Mouse (Mus musculus) limb, embryonic 14.5 days (tissue): ENCODE data around the gene Unc93b1. TPM values are rescaled to one million over a fixed set of nuclear protein-coding genes. Genes with fewer than 3 reads are reported as not detected.
"Not testable (repeated sequence)": the region's sequence is repeated elsewhere in the genome, so short reads cannot be mapped to it uniquely, and the experiment has no call there.

ENCODE experiments used
- ATAC-seq: fragments of 200-750 bp; cut with Nextera tagmentation; 2 replicates; pipeline ENCODE4 v1.8.0; 2017; ENCODE audit warnings: low read depth, moderate number of reproducible peaks, moderate TSS enrichment; ENCODE audit not compliant: low FRiP score
- DNase-seq: peaks from one replicate; pipeline ENCODE4 v3.0.0-alpha.2; 2015; ENCODE audit warnings: low spot score
- H3K27ac ChIP-seq: fragments of 300-500 bp; sonication (generic); replicated peaks from 2 replicates; pipeline ENCODE4 v1.5.1; 2014; ENCODE audit warnings: low read depth, mild to moderate bottlenecking, low read length, moderate library complexity, mixed read lengths
- H3K27me3 ChIP-seq: fragments of 300-500 bp; sonication (generic); 2 replicates; pipeline ENCODE4 v1.6.1; 2014; ENCODE audit warnings: low read length, mixed read lengths; ENCODE audit not compliant: control insufficient read depth, insufficient read depth
- H3K36me3 ChIP-seq: fragments of 300-500 bp; sonication (generic); 2 replicates; pipeline ENCODE4 v1.6.1; 2014; ENCODE audit warnings: mild to moderate bottlenecking, low read length, moderate library complexity, mixed read lengths; ENCODE audit not compliant: control insufficient read depth, insufficient read depth
- H3K4me1 ChIP-seq: fragments of 300-500 bp; sonication (generic); 2 replicates; pipeline ENCODE4 v1.6.1; 2014; ENCODE audit warnings: antibody characterized with exemption, low read length, mixed read lengths; ENCODE audit not compliant: control insufficient read depth, insufficient read depth
- H3K4me2 ChIP-seq: fragments of 300-500 bp; sonication (generic); replicated peaks from 2 replicates; pipeline ENCODE4 v1.6.1; 2014; ENCODE audit warnings: low read depth, mild to moderate bottlenecking, low read length, moderate library complexity; ENCODE audit not compliant: severe bottlenecking
- H3K4me3 ChIP-seq: fragments of 300-500 bp; sonication (generic); replicated peaks from 2 replicates; pipeline ENCODE4 v1.5.1; 2014; ENCODE audit warnings: low read length
- H3K9ac ChIP-seq: fragments of 300-500 bp; sonication (generic); 2 replicates; pipeline ENCODE4 v1.6.1; 2014; ENCODE audit warnings: mild to moderate bottlenecking, low read depth, low read length, moderate library complexity; ENCODE audit not compliant: severe bottlenecking
- H3K9me3 ChIP-seq: fragments of 300-500 bp; sonication (generic); 2 replicates; pipeline ENCODE4 v1.6.1; 2016; ENCODE audit warnings: low read length; ENCODE audit not compliant: control insufficient read depth
- POLR2A ChIP-seq: fragments of 200-500 bp; IDR thresholded peaks from 2 replicates; pipeline ENCODE4 v1.8.0; 2012; ENCODE audit warnings: inconsistent platforms, mild to moderate bottlenecking, moderate library complexity, borderline replicate concordance; ENCODE audit not compliant: insufficient read depth, insufficient read length; ENCODE audit errors: extremely low read depth
- WGBS: fragments of 180-500 bp; shearing (Covaris S2); extraction: QIAGEN DNeasy Blood & Tissue Kit; methylation state at CpG from one replicate; pipeline ENCODE4 v1.1.7; 2014; 5-methylcytosine and 5-hydroxymethylcytosine counted together
- polyA plus RNA-seq, 2 experiments: library from polyadenylated mRNA; depleted of rRNA in 1 of 2; stranded (reverse) in 1 of 2; unstranded in 1 of 2; fragments of >200 nt; fragmentation: Nextera tagmentation in 1 of 2; extraction: Ambion mirVana in 1 of 2; gene quantifications; 2 replicates each; pipeline versions ENCODE4 v1.2.1 to v1.2.3; 2012 to 2014

The Unc93b1 gene
- polyA plus RNA-seq, 2 experiments: 23.3 to 33.3 TPM

GRCm38 (mm10) chr19:3950331-3950730, 15.3 kb downstream of the Unc93b1 start:
- no peak for ATAC-seq
- no peak overlapping the region for H3K27ac ChIP-seq

GRCm38 (mm10) chr19:3951461-3951860, 16.5 kb downstream of the Unc93b1 start:
- H3K36me3 ChIP-seq: no peaks in the 10 kb centered on the region
- no peak overlapping the region for H3K4me2 ChIP-seq
- no peak overlapping the region for H3K9ac ChIP-seq
- no peaks in the 10 kb centered on the region for H3K27me3 ChIP-seq
- H3K4me1 ChIP-seq: no peaks in the 10 kb centered on the region
- H3K27ac ChIP-seq: no peak overlapping the region
- H3K4me3 ChIP-seq: no peak overlapping the region
- no peaks in the 10 kb centered on the region for H3K9me3 ChIP-seq
- DNase-seq: no peak
- no peak for TF ChIP-seq POLR2A
- no peak for ATAC-seq

More at GRCm38 (mm10) chr19:3950331-3950730, 15.3 kb downstream of the Unc93b1 start:
- WGBS: 82% methylated on average over 3 of the region's 3 CpGs
- H3K9me3 ChIP-seq: no peaks in the 10 kb centered on the region
- no peak overlapping the region for H3K4me3 ChIP-seq
- no peak overlapping the region for H3K4me2 ChIP-seq
- TF ChIP-seq POLR2A: no peak
- no peaks in the 10 kb centered on the region for H3K4me1 ChIP-seq
- no peak overlapping the region for H3K9ac ChIP-seq
- no peak for DNase-seq
- no peaks in the 10 kb centered on the region for H3K36me3 ChIP-seq
- H3K27me3 ChIP-seq: no peaks in the 10 kb centered on the region

- no peak overlapping the region for H3K4me3 ChIP-seq
- no peaks in the 10 kb centered on the region for H3K27me3 ChIP-seq
- H3K4me1 ChIP-seq: no peaks in the 10 kb centered on the region
- H3K27ac ChIP-seq: no peak overlapping the region
- ATAC-seq (no peak), DNase-seq (no peak)
- H3K4me2 ChIP-seq: no peak overlapping the region
- no peaks in the 10 kb centered on the region for H3K36me3 ChIP-seq
- no peak for TF ChIP-seq POLR2A
- no peak overlapping the region for H3K9ac ChIP-seq
- no peaks in the 10 kb centered on the region for H3K9me3 ChIP-seq
- WGBS: 68% methylated on average over 1 of the region's 1 CpGs
These were observed 17.1 kb downstream of the Unc93b1 start for GRCm38 (mm10) chr19:3952099-3952498.

GRCm38 (mm10) chr19:3955033-3955432, 20.0 kb downstream of the Unc93b1 start:
- no peaks in the 10 kb centered on the region for H3K9me3 ChIP-seq
- TF ChIP-seq POLR2A: no peak
- no peaks in the 10 kb centered on the region for H3K27me3 ChIP-seq
- 72% methylated on average over 3 of the region's 3 CpGs for WGBS
- ATAC-seq (no peak), DNase-seq (no peak)
- H3K4me1 ChIP-seq: no peaks in the 10 kb centered on the region
- no peak overlapping the region for H3K4me2 ChIP-seq
- no peak overlapping the region for H3K27ac ChIP-seq
- H3K36me3 ChIP-seq: no peaks in the 10 kb centered on the region
- H3K4me3 ChIP-seq: no peak overlapping the region
- H3K9ac ChIP-seq: no peak overlapping the region

GRCm38 (mm10) chr19:3955804-3956203, 20.8 kb downstream of the Unc93b1 start:
- H3K4me1 ChIP-seq: no peaks in the 10 kb centered on the region
- 49% methylated on average over 4 of the region's 4 CpGs for WGBS
- TF ChIP-seq POLR2A: no peak
- H3K27ac ChIP-seq: no peak overlapping the region
- H3K27me3 ChIP-seq: no peaks in the 10 kb centered on the region
- ATAC-seq: no peak
- H3K9ac ChIP-seq: no peak overlapping the region
- H3K4me3 ChIP-seq: no peak overlapping the region
- no peak for DNase-seq
- H3K9me3 ChIP-seq: no peaks in the 10 kb centered on the region
- no peak overlapping the region for H3K4me2 ChIP-seq
- H3K36me3 ChIP-seq: no peaks in the 10 kb centered on the region

GRCm38 (mm10) chr19:3957296-3958036, 22.5 kb downstream of the Unc93b1 start:
- H3K9me3 ChIP-seq, H3K4me1 ChIP-seq, H3K9ac ChIP-seq, ATAC-seq, DNase-seq, H3K36me3 ChIP-seq, H3K4me3 ChIP-seq, H3K4me2 ChIP-seq, H3K27ac ChIP-seq, H3K27me3 ChIP-seq: not testable (repeated sequence)
- 86% methylated on average over 5 of the region's 5 CpGs for WGBS
